ENCODE assay signal across 8 mouse cellular contexts in the genomic region with DNA sequence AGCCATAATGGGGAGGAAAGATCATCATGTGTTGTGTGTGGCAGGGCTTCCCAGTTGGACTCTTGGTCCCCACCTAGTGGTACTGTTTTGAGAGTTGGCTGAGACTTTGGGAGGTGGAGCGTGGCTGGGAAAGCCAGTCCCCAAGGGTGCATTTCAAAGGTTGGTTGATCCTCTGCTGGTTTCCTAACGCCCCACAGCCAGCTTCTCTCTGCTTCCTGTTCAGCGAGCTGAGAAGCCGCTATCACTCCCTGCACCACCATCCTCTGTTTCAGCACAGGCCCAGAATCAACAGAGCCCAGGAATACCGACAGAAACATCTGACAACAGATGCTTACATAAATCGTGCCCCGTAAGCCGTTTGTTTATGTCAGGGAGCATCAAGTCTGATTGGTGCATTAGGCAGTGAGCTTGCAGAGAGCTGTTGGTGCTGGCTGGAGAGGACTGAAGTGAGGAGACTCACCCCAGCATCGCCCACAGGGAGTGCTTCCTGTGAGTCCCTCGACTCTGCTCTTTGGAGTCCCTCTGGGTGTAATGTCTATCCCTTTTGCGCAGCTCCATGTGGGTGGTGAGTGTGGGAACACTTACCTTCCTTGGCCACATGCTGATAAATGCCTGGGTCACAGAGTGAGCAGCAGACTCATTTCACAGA.
DNase-seq lines count a peak whose midpoint lies in the region; ATAC-seq lines count a peak whose summit lies in the region.

No protein-coding gene starts in this region.

- peak overlapping the region; percentile 36; the same call in 1 of the 2 replicates for H3K9ac ChIP-seq in heart, embryonic 12.5 days

- H3K9me3 ChIP-seq in heart, embryonic 12.5 days (replicated peaks): no peaks in the 10 kb centered on the region

- ATAC-seq in common myeloid progenitor, adult 5-6 weeks (replicated peaks; ENCODE audit: low read depth, poor library complexity, severe bottlenecking): peak; percentile 95
- ATAC-seq in heart, embryonic 12.5 days (ENCODE audit: insufficient number of reproducible peaks, low FRiP score): peak; percentile 54

- peaks cover 18% of the 10 kb centered on the region for H3K4me1 ChIP-seq in heart, embryonic 12.5 days (replicated peaks)

- H3K4me2 ChIP-seq in heart, embryonic 12.5 days: peak overlapping the region; percentile 49

- 1% methylated on average over 11 of the region's 11 CpGs for WGBS in heart, embryonic 12.5 days

- peak overlapping the region; percentile 26; the same call in 1 of the 2 replicates for H3K27ac ChIP-seq in heart, embryonic 12.5 days (ENCODE audit: poor library complexity, severe bottlenecking)

- H3K27me3 ChIP-seq in heart, embryonic 12.5 days (replicated peaks): no peaks in the 10 kb centered on the region

- DNase-seq in urinary bladder, postnatal 14 days (ENCODE audit: low spot score): peak; percentile 26
- no peak for DNase-seq in urinary bladder, adult 18-20 months (ENCODE audit: low spot score in 2 of 2)
- peak; percentile 61 for DNase-seq in kidney, postnatal 14 days
- DNase-seq in lung, adult 18-20 months: peak; percentile 16 to 25
- peak; percentile 43 for DNase-seq in ovary, postnatal 36 days (ENCODE audit: low spot score)
- DNase-seq in spleen, postnatal 10 days (ENCODE audit: low spot score in 2 of 2): no peak

- peak overlapping the region; percentile 28; the same call in 1 of the 2 replicates for H3K4me3 ChIP-seq in heart, embryonic 12.5 days

- H3K36me3 ChIP-seq in heart, embryonic 12.5 days: peaks cover 4% of the 10 kb centered on the region

Comparison
In these comparisons a context has a peak if more than half of its experiments do, and no peak if none do; other contexts are left out.
1. DNase-seq: peak in urinary bladder, postnatal 14 days (single experiment), kidney, postnatal 14 days (single experiment), lung, adult 18-20 months (2 of 2) and ovary, postnatal 36 days (single experiment); none in urinary bladder, adult 18-20 months (0 of 2) and spleen, postnatal 10 days (0 of 2).